Mouse (Mus musculus) lung, postnatal 25 days (tissue): Measurements from ENCODE around the gene Gipc2.

ENCODE experiments used
- DNase-seq: peaks from one replicate; pipeline ENCODE4 v3.0.0; 2022; ENCODE audit warnings: low spot score

Gipc2 gene

GRCm38 (mm10) chr3:152190679-152191477 lies 24.8 kb upstream of the Gipc2 start:
- DNase-seq: no peak

DNA sequence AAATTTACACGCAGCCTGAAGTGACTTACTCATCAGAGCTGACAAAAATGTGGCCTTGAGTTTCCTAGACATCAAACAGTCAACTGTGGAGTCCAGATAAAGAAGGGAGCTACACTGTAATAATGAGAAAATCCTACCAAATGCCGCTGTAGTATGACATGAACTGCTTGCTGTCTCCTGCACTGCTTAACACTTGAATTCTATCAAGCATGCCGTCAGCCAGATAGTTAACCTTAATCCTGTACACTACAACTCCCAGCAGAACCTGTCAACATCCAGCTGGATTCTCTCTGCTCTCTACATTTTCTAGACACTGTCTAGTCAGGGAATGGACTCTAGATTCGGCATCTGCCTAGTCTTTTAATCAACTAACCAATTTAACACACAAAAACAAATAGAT lies 23.3 kb upstream of the Gipc2 start:
- peak; percentile 21 for DNase-seq

DNA sequence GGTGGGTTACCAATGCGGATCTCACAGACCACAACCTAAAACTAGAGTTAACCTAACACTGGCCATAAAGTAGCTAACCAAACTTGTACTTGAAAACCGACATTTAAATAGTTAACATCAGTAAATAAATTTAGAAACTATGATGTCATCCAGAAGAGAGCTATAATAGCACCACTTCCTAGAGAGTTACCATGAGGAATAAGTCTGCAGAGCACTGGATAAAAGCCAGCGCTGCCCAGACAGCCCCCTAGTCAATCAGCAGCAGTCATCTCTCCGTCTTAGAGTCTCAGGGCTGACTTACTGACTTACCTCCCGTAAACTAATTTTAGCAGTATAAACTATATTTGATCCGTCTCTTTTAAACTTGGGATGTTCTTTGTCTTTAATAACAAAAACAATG lies 20.1 kb upstream of the Gipc2 start:
- no peak for DNase-seq

DNA sequence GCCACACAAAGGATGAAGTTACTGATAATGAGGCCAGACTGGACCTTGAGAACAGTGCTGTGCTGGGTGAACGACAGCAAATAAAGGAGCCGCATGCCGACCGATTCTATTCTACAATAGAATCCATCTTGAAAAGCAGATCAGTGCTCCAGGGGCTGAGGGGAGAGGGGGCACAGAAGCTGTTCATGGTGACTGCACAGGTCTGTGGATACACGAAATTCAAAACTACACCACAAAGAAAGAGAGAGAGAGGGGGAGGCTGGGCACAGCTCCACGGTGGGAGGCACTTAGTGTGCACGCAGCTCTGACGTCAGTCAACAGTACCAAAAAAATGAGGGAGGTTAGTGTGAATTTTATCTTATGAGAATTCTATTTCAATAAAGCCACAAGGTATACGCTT lies 17.5 kb upstream of the Gipc2 start:
- DNase-seq: no peak

DNA sequence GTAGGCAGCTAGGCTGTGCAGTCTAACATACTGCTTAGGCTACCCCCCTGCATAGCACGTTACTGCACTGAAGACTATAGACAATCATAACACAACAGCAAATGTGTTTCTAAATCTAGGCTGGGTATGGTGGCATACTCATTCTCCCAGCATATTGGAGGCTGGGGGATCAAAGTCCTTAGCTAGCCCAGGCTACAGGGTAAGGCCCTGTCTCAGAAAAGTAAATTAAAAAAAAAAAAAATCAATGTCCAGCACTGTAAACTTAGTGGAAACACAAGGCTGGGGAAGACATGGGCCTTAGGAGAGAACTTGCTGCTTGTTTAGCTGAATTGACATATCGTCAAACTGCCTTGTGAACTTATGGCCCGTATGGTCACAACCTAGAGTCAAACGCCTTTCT lies 14.6 kb upstream of the Gipc2 start:
- no peak for DNase-seq

DNA sequence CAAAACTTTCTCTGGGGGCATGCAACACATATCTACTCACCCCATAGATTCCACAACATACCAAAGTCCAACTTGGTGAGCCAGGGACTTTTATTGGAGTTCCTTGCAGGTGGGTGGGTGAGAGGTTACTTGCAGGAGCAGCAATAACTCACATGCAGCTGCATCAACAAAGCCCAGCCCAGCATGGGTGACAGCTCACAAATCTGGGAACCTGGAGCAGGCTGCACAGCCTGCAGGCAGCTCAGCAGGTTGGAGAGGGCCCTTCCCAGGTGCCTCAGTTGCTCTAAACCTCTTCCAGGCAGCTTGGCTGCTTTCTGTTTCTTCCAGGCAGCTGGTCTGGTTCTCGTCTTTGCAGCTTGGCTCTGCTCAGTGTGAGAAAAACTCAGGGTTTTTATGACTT lies 13.3 kb upstream of the Gipc2 start:
- DNase-seq: no peak

- no peak for DNase-seq
Observed at GRCm38 (mm10) chr3:152178816-152179215, 12.8 kb upstream of the Gipc2 start.

DNA sequence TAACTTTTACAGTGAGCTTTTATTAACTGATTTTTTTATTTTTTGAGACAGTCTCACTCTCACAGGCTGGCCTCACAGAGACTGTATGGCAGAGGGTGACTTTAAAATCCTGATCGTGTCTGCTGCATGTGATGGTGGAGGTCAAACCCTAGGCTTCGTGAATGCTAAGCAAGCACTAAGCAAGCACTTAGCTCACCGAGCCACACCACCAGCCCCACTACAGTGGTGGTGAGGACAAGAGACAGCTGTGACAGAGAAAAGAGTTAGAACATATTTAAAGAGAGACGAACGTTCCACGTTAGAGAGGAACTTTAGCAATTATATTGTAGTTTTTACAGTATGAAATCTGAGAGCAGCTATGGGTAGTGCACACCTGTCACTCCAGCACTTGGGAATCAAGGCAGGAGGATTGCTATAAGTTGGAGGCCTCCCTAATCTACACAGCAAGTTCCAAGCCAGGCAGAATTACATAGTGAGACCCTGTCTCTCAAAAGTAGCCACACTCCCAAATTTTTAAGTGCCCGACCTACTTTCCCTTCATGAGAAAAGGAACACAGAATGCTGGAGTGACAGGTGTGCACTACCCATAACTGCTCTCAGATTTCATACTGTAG lies 6.4 kb upstream of the Gipc2 start:
- no peak for DNase-seq

- DNase-seq: no peak
Observed at GRCm38 (mm10) chr3:152171862-152172261, 5.8 kb upstream of the Gipc2 start.

DNA sequence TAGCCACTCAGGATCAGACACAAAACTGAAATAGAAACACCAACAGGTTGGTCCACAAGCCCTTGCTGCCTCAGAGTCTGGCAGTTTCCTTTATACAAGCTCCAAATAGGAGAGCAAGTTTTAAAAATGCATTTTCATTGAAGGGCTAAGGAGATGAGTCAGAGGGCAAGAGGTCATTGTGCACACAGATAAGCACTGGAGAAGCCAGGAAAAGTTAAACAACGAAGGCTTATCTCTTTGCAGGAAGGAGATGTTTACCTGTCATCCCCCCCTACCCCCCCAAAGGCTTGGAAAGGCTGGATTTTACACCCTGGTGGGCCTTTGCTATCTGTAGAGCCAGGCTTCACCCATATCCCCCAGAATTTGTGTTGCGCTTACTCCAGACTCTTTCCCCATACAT lies 5.2 kb upstream of the Gipc2 start:
- DNase-seq: no peak

- no peak for DNase-seq
Observed at GRCm38 (mm10) chr3:152170407-152170806, 4.4 kb upstream of the Gipc2 start.

DNA sequence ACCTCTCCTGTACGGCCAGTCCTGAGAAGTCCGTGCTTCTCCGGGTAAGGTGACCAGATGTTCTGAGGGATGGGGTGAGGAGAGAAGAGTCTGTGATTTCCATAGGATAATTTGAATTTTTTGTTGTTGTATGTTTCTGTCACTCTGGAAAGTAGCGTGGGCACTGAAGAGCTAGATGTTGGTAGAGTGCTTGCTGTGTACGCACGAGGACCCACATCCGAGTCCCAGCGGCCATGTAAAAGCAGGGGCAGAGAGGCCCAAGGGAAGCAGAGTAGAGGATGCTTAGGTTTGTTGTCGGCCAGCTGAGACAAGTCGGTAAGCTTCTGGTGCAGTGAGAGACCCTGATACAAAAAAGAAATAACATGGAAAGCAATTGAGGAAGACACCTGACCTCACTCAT lies 2.0 kb upstream of the Gipc2 start:
- no peak for DNase-seq

GRCm38 (mm10) chr3:152166699-152167451 lies 845 bp upstream of the Gipc2 start:
- DNase-seq: no peak

DNA sequence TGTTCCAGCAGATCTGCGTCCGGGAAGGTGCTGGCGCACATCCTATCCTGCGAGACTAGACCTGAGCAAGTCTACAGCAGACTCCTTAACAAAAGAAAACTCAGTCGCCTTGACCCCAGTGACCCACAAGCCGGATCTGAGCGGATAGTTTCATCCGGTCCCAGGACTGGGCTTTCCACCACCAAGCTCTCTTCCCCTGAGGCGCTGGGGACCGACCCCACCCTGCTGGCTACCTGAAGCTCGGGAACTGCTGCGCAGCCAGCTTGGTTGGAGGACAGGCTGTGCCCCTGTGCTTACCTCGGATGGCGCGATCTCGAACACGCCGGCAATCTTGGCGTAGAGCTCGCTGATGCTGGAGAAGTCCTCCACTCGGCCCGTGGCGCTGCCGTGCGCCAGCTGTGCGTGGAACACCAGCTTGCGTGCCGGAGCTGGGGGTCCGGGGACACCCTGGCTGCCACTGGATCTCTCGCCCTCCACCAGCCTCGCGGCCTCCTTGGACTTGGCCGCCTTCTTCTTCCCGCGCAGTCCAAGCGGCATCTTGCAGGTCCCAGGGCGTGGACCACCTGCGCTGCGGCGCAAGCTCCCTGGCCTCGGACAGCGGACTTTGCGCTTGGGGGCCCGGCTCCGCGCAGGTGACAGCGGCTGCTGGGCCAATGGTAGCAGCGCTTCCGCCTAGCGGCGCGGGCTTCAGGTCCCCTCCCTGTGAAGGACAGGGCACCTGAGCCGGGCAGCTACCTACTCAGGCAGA lies 505 bp downstream of the Gipc2 start:
- DNase-seq: peak; percentile 52

GRCm38 (mm10) chr3:152165014-152165350 lies 1.0 kb downstream of the Gipc2 start:
- no peak for DNase-seq

DNA sequence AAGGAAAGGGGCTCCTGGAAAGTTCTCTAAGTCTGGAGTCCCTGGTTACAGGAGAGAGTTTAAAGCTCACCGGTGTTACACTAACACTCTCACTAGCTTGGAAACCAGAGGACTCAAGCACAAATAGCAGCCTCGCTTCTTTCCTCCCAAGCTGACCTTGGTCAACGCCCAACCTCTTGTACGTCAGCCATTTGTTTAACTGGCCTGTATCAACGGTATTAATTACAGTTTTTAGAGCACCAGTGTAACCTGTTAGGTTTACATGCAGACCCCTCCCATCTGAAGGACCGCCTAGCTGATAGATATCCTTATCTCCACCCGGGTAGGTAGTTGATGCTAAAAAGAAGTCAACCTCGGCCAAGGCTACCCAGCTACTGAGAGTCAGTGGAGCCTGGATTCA lies 2.7 kb downstream of the Gipc2 start:
- no peak for DNase-seq

DNA sequence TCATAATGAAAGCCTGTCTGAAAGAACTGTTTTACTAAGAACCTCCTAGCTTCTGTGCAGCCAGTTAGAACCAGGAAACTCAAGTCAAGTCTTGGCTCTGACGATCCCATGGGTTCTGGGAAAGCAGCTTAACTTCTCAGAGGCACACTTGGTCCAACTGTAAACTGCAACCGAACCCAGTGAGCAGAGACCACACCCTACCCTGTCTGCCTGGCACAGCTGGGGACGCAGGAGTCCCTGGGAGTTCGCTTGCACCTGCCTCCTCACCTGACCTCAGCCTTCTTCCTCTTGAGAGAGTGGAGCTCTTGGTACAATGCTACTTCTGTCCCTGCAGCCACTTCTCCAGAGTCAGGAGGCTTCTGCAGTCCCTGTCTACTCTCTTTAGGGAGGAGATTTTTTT lies 5.4 kb downstream of the Gipc2 start:
- peak; percentile 36 for DNase-seq

DNA sequence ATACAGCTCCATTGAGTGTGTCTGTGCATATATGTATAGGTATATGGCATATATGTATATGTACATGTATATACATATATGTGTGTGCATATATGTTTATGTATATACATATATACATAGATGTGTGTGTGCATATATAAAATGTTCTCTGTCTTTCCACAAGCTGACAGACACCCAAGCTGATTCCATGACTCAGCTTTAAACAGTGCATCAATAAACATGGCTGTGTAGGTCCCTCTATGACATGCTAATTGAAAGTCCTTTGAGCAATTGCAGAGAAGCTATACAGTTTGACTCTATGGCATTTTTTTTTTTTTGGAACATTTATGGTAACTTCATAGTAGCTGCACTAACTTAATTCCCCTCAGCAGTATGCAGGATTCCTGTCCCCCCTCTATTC lies 6.7 kb downstream of the Gipc2 start:
- DNase-seq: no peak

DNA sequence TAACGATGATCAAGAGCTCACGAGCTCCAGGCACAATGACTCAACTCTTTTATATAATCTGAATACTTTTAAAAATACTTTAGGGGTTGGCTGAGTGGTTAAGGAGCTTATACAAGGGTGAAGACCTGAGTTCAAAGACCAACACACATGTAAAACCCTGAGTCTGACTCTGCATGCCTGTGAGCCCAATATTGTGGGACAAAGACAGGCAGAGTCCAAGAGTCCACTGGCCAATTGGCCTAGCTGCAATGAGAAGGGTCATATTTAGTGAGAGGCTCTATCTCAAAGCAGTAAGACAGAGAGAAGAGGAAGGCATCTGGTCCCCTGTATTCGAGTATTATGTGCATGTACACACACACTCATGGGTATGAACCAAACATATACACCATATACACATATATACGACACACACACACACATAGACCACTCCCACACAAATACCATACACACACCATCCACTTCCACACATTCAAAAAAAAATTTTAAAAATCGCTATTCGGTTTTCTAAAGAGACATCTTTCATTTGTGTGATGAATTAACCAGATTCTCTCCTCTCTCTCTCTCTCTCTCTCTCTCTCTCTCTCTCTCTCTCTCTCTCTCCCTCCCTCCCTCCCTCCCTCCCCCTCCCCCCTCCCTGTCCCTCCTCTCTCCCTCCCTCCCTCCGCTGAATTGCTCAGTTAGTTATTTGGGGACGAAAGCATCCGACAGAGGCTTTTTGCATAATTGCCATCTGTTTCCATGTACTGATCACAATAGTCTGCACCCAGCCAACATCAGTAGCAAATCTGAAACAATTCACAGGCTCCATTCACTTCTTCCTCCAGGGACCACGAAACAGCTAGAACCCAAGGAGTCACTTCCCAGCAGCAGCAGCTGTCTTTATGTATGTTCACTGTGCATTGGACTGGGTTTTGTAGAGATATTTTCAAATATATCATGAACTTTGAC lies 7.4 kb downstream of the Gipc2 start:
- DNase-seq: no peak

GRCm38 (mm10) chr3:152156816-152157496 lies 9.1 kb downstream of the Gipc2 start:
- DNase-seq: no peak
